Mouse (Mus musculus): ENCODE data around the gene Sf3a1. TPM values are rescaled to one million over a fixed set of nuclear protein-coding genes. Genes with fewer than 3 reads are reported as not detected.

Gene Sf3a1
- polyA plus RNA-seq, 1 experiment from 2014 or later, result 12.6 TPM

DNA sequence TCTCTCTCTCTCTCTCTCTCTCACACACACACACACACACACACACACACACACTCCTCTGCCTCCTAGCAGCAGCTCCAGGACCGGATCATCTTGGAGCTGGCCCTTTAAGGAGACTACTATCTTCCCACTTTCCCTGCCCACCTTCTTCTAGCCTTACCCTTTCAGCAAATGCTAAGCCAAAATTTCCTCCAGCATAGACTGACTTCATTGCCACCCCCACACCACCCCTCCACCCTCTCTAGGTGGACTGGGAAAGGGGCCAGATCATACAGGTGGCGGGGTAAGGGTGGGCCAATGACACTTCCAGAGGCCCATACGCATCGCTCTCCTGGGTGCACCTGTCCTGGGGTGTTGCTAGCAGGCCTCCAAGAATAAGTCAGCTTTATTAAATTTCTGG lies 44.7 kb upstream of the Sf3a1 start:
- no peaks in the 10 kb centered on the region for H3K27me3 ChIP-seq (replicated peaks; ENCODE audit: insufficient read depth, low read length)
- 68% methylated on average over 4 of the region's 4 CpGs for WGBS
- H3K27ac ChIP-seq (ENCODE audit: low read length), result no peak overlapping the region

DNA sequence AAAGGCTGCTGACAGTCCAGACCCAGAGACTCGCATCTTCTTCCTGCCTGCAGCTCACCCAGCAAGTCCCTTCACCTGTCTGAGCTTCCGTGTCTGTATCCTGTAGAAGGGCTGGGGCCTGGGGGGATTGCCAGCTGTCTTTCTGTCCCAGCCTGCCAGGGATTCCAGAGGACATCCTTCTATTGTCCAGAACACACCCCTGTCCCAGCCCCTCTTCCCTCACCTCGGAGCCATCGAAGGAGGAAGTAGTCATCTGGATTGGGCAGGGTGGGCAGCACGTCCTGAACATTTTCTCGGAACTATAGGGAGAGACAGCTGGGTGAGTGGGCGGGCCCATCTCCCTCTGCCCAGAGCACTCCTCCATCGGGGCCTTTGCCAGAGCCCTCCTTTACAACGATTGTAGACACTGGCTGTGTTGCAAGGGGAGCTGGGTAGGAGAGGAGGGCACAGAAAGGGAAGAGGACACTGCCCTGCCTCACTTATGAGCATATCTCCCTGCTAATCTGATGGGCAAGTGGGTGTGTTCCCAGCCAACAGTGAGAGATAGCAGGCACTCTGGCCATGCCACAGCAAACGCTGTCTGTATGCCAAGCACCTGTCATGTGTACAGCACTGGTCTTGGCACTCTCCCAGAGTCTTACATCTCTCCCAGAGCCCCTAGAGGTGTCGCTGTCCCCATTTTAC lies 43.5 kb upstream of the Sf3a1 start:
- TF ChIP-seq EP300 (IDR thresholded peaks at IDR 0.05) (no peak), CTCF (IDR thresholded peaks at IDR 0.05) (no peak)
- 32% methylated on average over 11 of the region's 11 CpGs for WGBS
- Histone ChIP-seq H3K9me3 (ENCODE audit: low read length) (no peaks in the 10 kb centered on the region), H3K4me1 (ENCODE audit: insufficient read depth, low read depth, low read length) (peaks cover 6% of the 10 kb centered on the region; the same call in 1 of the 2 replicates), H3K27ac (ENCODE audit: low read length) (no peak overlapping the region), H3K9ac (replicated peaks; ENCODE audit: low read depth) (no peak overlapping the region), H3K4me3 (ENCODE audit: low read depth, low read length) (no peak overlapping the region), H3K36me3 (ENCODE audit: insufficient read depth, low read length) (no peaks in the 10 kb centered on the region), H3K27me3 (replicated peaks; ENCODE audit: insufficient read depth, low read length) (no peaks in the 10 kb centered on the region), H3K4me2 (replicated peaks; ENCODE audit: low read depth, low read length) (no peak overlapping the region)
- ATAC-seq (peak; percentile 44), DNase-seq (ENCODE audit: low spot score) (peak; percentile 30)

More for the DNA sequence above, 44.7 kb upstream of the Sf3a1 start:
- ATAC-seq (no peak), DNase-seq (ENCODE audit: low spot score) (no peak)
- no peaks in the 10 kb centered on the region for H3K36me3 ChIP-seq (ENCODE audit: insufficient read depth, low read length)
- H3K9ac ChIP-seq (replicated peaks; ENCODE audit: low read depth), result no peak overlapping the region
- H3K4me3 ChIP-seq (ENCODE audit: low read depth, low read length), result no peak overlapping the region
- no peak for TF ChIP-seq CTCF (IDR thresholded peaks at IDR 0.05)
- no peak overlapping the region for H3K4me2 ChIP-seq (replicated peaks; ENCODE audit: low read depth, low read length)
- H3K9me3 ChIP-seq (ENCODE audit: low read length), result no peaks in the 10 kb centered on the region
- peaks cover 6% of the 10 kb centered on the region; the same call in 1 of the 2 replicates for H3K4me1 ChIP-seq (ENCODE audit: insufficient read depth, low read depth, low read length)

DNA sequence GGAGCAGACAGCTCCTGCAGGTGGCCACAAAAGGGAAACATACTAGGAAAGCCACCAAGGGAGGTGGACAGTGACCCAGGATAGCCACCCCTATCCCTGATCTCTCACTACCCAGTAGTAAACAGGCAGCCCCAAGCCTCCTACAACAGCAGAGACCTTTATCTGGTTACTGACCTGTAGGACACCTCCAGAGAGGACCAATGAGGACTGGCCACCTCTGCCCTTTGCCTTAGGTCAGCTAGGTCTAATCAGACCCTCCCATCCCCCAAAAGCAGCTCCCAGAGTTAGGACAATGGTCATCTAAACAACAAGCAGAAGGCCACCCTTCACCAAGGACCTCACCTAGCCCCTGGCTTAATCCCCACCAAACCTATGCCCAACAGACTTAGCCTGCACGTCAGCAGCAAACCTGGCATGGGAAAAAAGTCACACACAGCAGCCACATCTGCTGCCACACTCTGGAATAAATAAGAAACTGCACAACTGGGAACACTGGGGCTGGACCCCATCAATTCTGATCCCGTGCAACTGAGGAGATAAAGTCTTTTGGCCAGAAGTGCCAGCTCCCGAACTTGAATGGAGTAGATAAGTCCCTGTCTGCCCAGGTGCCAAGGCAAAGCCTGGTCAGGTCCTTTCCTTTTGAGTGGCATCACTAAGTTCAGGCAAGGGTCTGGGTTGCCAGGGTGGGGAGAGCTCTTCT lies 42.6 kb upstream of the Sf3a1 start:
- no peaks in the 10 kb centered on the region for H3K9me3 ChIP-seq (ENCODE audit: low read length)
- 18% methylated on average over 3 of the region's 3 CpGs for WGBS
- no peak overlapping the region for H3K27ac ChIP-seq (ENCODE audit: low read length)
- H3K27me3 ChIP-seq (replicated peaks; ENCODE audit: insufficient read depth, low read length), result no peaks in the 10 kb centered on the region
- no peak for ATAC-seq
- peak overlapping the region; percentile 82 for H3K4me2 ChIP-seq (replicated peaks; ENCODE audit: low read depth, low read length)
- H3K4me1 ChIP-seq (ENCODE audit: insufficient read depth, low read depth, low read length), result peaks cover 6% of the 10 kb centered on the region; the same call in 1 of the 2 replicates
- no peaks in the 10 kb centered on the region for H3K36me3 ChIP-seq (ENCODE audit: insufficient read depth, low read length)
- H3K9ac ChIP-seq (replicated peaks; ENCODE audit: low read depth), result peak overlapping the region; percentile 13; the same call in 1 of the 2 replicates
- peak; percentile 44 for TF ChIP-seq CTCF (IDR thresholded peaks at IDR 0.05)
- no peak for TF ChIP-seq EP300 (IDR thresholded peaks at IDR 0.05)
- peak overlapping the region; percentile 43 for H3K4me3 ChIP-seq (ENCODE audit: low read depth, low read length)
- DNase-seq (ENCODE audit: low spot score), result peak; percentile 21

DNA sequence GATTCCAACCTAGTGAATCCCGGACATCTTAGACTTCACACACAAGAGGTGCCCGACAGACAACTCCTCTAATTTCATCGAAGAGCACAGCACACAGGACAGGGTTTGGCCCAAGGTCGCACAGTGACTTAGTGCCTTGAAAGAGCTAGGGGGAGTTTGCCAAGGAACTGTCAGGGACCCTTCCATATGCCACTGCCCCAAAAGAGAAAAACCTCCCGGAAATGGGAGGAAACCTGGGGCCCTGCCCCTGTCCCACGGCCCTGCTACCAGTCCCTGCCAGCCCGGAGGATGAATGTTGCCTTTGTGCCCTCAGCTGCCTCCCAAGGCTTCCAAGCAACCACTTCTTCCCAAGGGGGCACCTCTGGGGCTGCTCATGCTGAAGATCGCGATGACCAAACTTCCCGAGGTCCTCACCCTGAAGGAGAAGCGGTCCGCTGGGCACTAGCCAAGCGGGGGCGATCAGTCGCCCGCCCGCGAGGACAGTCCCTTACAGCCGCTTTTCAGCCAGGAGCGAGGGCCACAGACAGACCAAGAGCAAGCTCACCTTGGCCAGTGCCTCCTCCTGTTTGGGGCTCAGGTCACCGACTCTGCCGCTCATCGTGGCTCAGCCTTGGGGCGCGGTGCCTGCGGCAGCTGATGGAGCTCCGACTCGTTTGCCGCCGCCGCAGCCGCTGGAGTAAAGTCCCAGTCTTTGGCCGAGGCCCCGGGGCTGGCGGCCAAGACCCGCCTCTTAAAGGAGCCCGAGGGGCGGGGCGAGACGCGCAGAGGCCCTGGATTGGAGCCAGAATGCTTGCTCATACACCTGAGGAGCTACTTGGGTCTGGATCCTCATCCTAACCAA lies 41.8 kb upstream of the Sf3a1 start:
- ATAC-seq, result peak; percentile 77
- H3K4me1 ChIP-seq (ENCODE audit: insufficient read depth, low read depth, low read length), result peaks cover 6% of the 10 kb centered on the region; the same call in 1 of the 2 replicates
- TF ChIP-seq EP300 (IDR thresholded peaks at IDR 0.05), result no peak
- H3K4me3 ChIP-seq (ENCODE audit: low read depth, low read length), result peak overlapping the region; percentile 43
- H3K4me2 ChIP-seq (replicated peaks; ENCODE audit: low read depth, low read length), result peak overlapping the region; percentile 82
- no peaks in the 10 kb centered on the region for H3K9me3 ChIP-seq (ENCODE audit: low read length)
- H3K36me3 ChIP-seq (ENCODE audit: insufficient read depth, low read length), result no peaks in the 10 kb centered on the region
- DNase-seq (ENCODE audit: low spot score), result peak; percentile 89
- H3K9ac ChIP-seq (replicated peaks; ENCODE audit: low read depth), result peak overlapping the region; percentile 13
- 3% methylated on average over 36 of the region's 41 CpGs for WGBS
- no peak overlapping the region for H3K27ac ChIP-seq (ENCODE audit: low read length)
- no peaks in the 10 kb centered on the region for H3K27me3 ChIP-seq (replicated peaks; ENCODE audit: insufficient read depth, low read length)

DNA sequence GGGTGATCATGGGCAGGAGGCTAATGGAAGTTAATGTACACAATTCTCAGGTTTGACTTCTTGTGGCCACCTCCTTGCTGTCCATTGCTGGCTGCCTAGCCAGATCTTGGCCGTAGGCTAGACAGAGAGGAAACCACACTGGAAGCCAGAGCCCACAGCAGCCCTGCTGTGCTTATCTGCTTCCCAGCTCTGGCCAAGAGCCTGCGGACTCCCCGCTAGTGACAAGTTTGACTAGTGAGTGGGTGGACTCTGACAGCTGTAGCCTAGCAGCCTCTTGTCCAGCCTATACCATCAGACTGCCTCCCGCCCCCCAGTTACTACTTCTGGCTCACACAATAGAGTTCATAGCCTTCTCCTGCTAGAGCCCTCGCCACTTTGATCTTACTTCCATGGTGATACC lies 40.5 kb upstream of the Sf3a1 start:
- no peak for TF ChIP-seq EP300 (IDR thresholded peaks at IDR 0.05)
- no peak for TF ChIP-seq CTCF (IDR thresholded peaks at IDR 0.05)
- Histone ChIP-seq H3K27me3 (replicated peaks; ENCODE audit: insufficient read depth, low read length) (no peaks in the 10 kb centered on the region), H3K36me3 (ENCODE audit: insufficient read depth, low read length) (no peaks in the 10 kb centered on the region), H3K9me3 (ENCODE audit: low read length) (no peaks in the 10 kb centered on the region), H3K27ac (ENCODE audit: low read length) (no peak overlapping the region), H3K4me2 (replicated peaks; ENCODE audit: low read depth, low read length) (no peak overlapping the region), H3K9ac (replicated peaks; ENCODE audit: low read depth) (no peak overlapping the region), H3K4me3 (ENCODE audit: low read depth, low read length) (no peak overlapping the region), H3K4me1 (ENCODE audit: insufficient read depth, low read depth, low read length) (peaks cover 6% of the 10 kb centered on the region; the same call in 1 of the 2 replicates)
- WGBS, result 35% methylated on average over 5 of the region's 5 CpGs
- ATAC-seq, result no peak
- no peak for DNase-seq (ENCODE audit: low spot score)

DNA sequence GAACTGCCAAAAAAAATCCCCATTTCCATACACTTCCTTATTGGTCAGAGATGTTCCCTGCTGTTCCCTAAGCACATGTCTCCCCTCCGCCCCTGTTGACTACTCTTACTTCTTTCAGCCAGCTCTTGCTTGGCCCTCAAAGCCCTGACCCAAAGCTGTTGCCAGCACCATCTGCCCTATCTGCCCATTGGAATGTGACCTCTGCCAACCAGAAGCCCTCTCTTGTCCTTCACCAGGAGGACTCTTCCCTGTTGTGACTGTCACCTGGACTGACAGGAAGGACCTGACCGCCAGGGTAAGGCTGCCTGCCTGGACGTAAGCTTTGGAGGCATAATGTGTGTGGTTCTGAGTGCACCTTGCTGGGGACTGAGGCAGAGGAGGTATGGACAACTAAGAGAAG lies 38.5 kb upstream of the Sf3a1 start:
- no peak overlapping the region for H3K4me2 ChIP-seq (replicated peaks; ENCODE audit: low read depth, low read length)
- H3K4me3 ChIP-seq (ENCODE audit: low read depth, low read length), result no peak overlapping the region
- H3K36me3 ChIP-seq (ENCODE audit: insufficient read depth, low read length), result no peaks in the 10 kb centered on the region
- H3K9ac ChIP-seq (replicated peaks; ENCODE audit: low read depth), result no peak overlapping the region
- 71% methylated on average over 3 of the region's 3 CpGs for WGBS
- TF ChIP-seq EP300 (IDR thresholded peaks at IDR 0.05) (no peak), CTCF (IDR thresholded peaks at IDR 0.05) (no peak)
- H3K4me1 ChIP-seq (ENCODE audit: insufficient read depth, low read depth, low read length), result peaks cover 6% of the 10 kb centered on the region; the same call in 1 of the 2 replicates
- H3K9me3 ChIP-seq (ENCODE audit: low read length), result no peaks in the 10 kb centered on the region; the same call in 1 of the 2 replicates
- H3K27me3 ChIP-seq (replicated peaks; ENCODE audit: insufficient read depth, low read length), result no peaks in the 10 kb centered on the region
- ATAC-seq (no peak), DNase-seq (ENCODE audit: low spot score) (no peak)
- peak overlapping the region; percentile 33; the same call in 1 of the 2 replicates for H3K27ac ChIP-seq (ENCODE audit: low read length)

Measured in lung, postnatal 0 days (tissue).